Mouse (Mus musculus): ENCODE data around the gene Pank4.

- TF ChIP-seq CTCF (IDR thresholded peaks at IDR 0.05; ENCODE audit: low read depth): no peak
- TF ChIP-seq EP300 (optimal IDR thresholded peaks at IDR 0.05): no peak
These were observed 51.6 kb downstream of the Pank4 start for GRCm38 (mm10) chr4:155015550-155015949.
